Mouse (Mus musculus) lung, postnatal 0 days (tissue): ENCODE measurements at regions not wholly inside any gene's neighbourhood (a gene's known extent, or its start where the extent isn't known, plus 50 kb on each side); places are given as distances from the start of the nearest gene placed in this dataset.

Experiments
- ATAC-seq: fragments of 200-750 bp; cut with Nextera tagmentation; 2 replicates; pipeline ENCODE4 v1.8.0; 2017; ENCODE audit warnings: moderate library complexity
- DNase-seq: peaks from one replicate; pipeline ENCODE4 v3.0.0-alpha.2; 2016; ENCODE audit warnings: low spot score
- H3K27ac ChIP-seq: fragments of 300-500 bp; sonication (generic); 2 replicates; pipeline ENCODE4 v1.5.1; 2014; ENCODE audit warnings: antibody characterized with exemption, mild to moderate bottlenecking, low read length, mixed read lengths
- H3K27me3 ChIP-seq: fragments of 300-500 bp; sonication (generic); replicated peaks from 2 replicates; pipeline ENCODE4 v1.6.1; 2014; ENCODE audit warnings: low read length, mixed read lengths; ENCODE audit not compliant: insufficient read depth
- H3K36me3 ChIP-seq: fragments of 300-500 bp; sonication (generic); 2 replicates; pipeline ENCODE4 v1.6.1; 2014; ENCODE audit warnings: low read length, mixed read lengths; ENCODE audit not compliant: insufficient read depth
- H3K4me1 ChIP-seq: fragments of 300-500 bp; sonication (generic); 2 replicates; pipeline ENCODE4 v1.6.1; 2014; ENCODE audit warnings: antibody characterized with exemption, low read depth, low read length, mixed read lengths; ENCODE audit not compliant: insufficient read depth
- H3K4me2 ChIP-seq: fragments of 300-500 bp; sonication (generic); replicated peaks from 2 replicates; pipeline ENCODE4 v1.6.1; 2014; ENCODE audit warnings: low read depth, mild to moderate bottlenecking, low read length, moderate library complexity, mixed read lengths
- H3K4me3 ChIP-seq: fragments of 300-500 bp; sonication (generic); 2 replicates; pipeline ENCODE4 v1.5.1; 2014; ENCODE audit warnings: low read depth, low read length
- H3K9ac ChIP-seq: fragments of 300-500 bp; sonication (generic); replicated peaks from 2 replicates; pipeline ENCODE4 v1.6.1; 2014; ENCODE audit warnings: low read depth, mild to moderate bottlenecking
- H3K9me3 ChIP-seq: fragments of 300-500 bp; sonication (generic); 2 replicates; pipeline ENCODE4 v1.6.1; 2016; ENCODE audit warnings: low read length, mixed read lengths
- CTCF ChIP-seq: IDR thresholded peaks from 2 replicates; pipeline ENCODE4 v1.5.1; 2016; ENCODE audit warnings: antibody characterized with exemption, mild to moderate bottlenecking
- EP300 ChIP-seq: IDR thresholded peaks from 2 replicates; pipeline ENCODE4 v1.6.1; 2016; ENCODE audit warnings: antibody characterized with exemption, mild to moderate bottlenecking, control low read depth
- WGBS: fragments of 180-500 bp; shearing (Covaris S2); extraction: QIAGEN DNeasy Blood & Tissue Kit; methylation state at CpG from one replicate; pipeline ENCODE4 v1.1.7; 2014; 5-methylcytosine and 5-hydroxymethylcytosine counted together

DNA sequence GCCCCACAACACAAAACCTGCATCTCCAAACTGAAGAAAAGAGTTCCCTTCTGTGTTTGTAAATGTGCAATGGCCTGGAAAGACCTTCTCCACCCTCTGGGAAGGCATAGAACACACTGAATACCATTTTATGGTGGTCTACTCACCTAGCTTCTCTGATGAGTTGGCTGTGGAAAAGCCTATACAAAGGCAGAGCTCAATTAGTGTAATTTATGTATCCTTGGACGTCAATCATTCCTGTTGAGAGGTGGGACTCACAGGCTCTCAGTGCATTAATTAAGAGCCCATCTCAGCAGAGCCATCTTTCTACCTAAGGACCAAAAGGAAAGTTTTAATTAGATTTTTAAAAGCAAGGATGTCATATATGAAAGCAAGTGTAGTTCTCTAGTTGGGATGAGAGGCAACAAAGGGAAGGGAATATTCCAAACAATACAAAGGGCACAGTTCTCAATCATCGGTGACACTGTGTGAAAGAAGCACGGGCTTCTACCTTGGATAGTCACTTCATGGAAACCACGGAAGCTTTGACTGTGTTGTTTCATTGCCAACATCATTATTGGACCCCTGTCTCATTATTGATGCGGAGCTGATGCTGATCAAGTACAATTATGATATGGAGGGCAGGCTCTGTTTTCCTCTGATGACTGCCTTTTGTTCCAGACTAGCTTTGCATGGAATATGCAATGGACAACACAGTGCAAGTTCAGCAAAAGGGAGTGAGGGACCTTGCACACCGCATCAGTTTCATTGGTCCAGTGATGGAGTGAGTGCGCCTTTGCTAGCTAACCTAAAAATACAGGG lies 392.5 kb upstream of the Tenm3 start:
- no peak overlapping the region for H3K4me2 ChIP-seq
- no peaks in the 10 kb centered on the region for H3K4me1 ChIP-seq
- H3K4me3 ChIP-seq = no peak overlapping the region
- WGBS = 85% methylated on average over 7 of the region's 7 CpGs
- TF ChIP-seq CTCF (no peak), EP300 (no peak)
- ATAC-seq (no peak), DNase-seq (no peak)
- H3K36me3 ChIP-seq = no peaks in the 10 kb centered on the region
- no peaks in the 10 kb centered on the region for H3K27me3 ChIP-seq
- H3K27ac ChIP-seq = no peak overlapping the region
- no peak overlapping the region for H3K9ac ChIP-seq
- H3K9me3 ChIP-seq = no peaks in the 10 kb centered on the region

DNA sequence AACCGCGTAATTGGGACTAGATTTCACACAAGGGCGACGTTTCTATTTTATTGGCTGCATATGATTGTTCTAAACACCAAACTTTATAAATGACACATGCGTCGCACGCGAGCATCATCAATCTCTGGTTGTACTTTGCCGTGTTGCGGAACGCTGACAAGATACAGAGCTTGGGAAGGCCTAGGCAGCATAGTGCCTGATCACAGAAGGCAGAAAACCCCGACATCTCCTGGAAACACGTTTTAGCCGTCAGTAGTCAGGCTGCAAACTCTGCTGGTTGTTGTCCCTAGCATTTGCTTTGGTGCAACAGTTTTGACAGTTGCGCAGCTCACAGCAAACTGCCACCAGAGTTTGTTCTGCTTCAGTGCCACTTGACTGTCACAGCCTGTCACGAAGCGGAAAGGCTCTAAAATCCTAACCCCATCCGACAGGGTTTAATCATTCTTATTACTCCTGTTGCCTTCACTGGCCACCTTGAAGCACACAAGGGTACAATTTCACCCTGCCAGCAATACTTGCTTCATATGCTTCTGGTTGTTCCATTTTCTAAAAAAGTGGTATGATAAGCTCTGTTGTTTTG lies 380.2 kb upstream of the Tenm3 start:
- no peak for TF ChIP-seq EP300
- no peak for TF ChIP-seq CTCF
- no peak for ATAC-seq
- 75% methylated on average over 18 of the region's 18 CpGs for WGBS

GRCm38 (mm10) chr8:49195333-49195640 lies 351.5 kb upstream of the Tenm3 start:
- Histone ChIP-seq H3K4me2 (no peak overlapping the region), H3K27ac (no peak overlapping the region), H3K9ac (no peak overlapping the region), H3K9me3 (no peaks in the 10 kb centered on the region), H3K36me3 (no peaks in the 10 kb centered on the region), H3K4me1 (no peaks in the 10 kb centered on the region), H3K4me3 (no peak overlapping the region), H3K27me3 (no peaks in the 10 kb centered on the region)
- ATAC-seq = no peak
- 78% methylated on average over 4 of the region's 4 CpGs for WGBS
- no peak for DNase-seq
- no peak for TF ChIP-seq CTCF
- TF ChIP-seq EP300 = no peak

More for the DNA sequence above, 380.2 kb upstream of the Tenm3 start:
- H3K27me3 ChIP-seq = no peaks in the 10 kb centered on the region
- H3K4me2 ChIP-seq = no peak overlapping the region
- no peaks in the 10 kb centered on the region for H3K4me1 ChIP-seq
- no peak for DNase-seq
- no peaks in the 10 kb centered on the region for H3K36me3 ChIP-seq
- H3K4me3 ChIP-seq = no peak overlapping the region
- H3K27ac ChIP-seq = no peak overlapping the region
- H3K9ac ChIP-seq = no peak overlapping the region
- H3K9me3 ChIP-seq = no peaks in the 10 kb centered on the region

DNA sequence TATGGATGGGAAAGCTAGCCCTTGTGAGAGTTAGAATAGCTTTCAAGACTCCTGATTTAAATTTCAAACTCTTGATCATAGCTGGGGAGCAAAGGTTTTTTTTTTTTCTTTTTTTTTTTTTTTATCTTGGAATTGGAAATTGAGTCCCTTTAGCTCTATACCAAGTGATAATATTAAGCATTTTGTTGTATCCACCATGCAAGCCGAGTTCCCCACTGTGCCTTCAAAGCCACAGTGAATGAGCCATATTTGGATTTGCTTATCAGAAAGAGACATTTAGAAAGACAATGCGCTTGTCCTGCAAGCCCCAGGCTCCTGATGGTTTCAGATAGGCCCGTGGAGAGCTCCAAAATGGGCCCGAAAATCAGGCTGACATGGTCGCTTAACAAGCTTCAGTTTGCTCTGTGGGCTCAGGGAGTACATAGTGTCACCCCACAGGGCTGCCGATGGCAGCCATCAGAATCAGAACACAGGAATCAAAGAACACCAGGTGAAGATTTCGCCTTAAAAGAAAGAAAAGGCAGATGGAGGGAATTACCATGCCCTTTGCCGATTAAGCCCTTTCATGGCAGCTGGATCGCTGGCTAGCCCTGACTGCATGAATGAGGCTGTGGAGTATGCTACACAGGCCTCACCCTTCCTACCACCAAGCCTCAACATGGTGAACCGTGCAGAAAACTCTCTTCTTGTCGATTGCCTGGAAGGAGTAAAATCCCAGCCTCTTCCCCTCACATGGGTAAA lies 351.0 kb upstream of the Tenm3 start:
- H3K27me3 ChIP-seq = no peaks in the 10 kb centered on the region
- no peaks in the 10 kb centered on the region for H3K9me3 ChIP-seq
- no peak for ATAC-seq
- WGBS = 72% methylated on average over 11 of the region's 11 CpGs
- no peak for TF ChIP-seq EP300
- no peak for TF ChIP-seq CTCF
- H3K27ac ChIP-seq = no peak overlapping the region
- DNase-seq = no peak
- H3K9ac ChIP-seq = no peak overlapping the region
- no peak overlapping the region for H3K4me3 ChIP-seq
- no peak overlapping the region for H3K4me2 ChIP-seq
- H3K36me3 ChIP-seq = no peaks in the 10 kb centered on the region
- no peaks in the 10 kb centered on the region for H3K4me1 ChIP-seq

DNA sequence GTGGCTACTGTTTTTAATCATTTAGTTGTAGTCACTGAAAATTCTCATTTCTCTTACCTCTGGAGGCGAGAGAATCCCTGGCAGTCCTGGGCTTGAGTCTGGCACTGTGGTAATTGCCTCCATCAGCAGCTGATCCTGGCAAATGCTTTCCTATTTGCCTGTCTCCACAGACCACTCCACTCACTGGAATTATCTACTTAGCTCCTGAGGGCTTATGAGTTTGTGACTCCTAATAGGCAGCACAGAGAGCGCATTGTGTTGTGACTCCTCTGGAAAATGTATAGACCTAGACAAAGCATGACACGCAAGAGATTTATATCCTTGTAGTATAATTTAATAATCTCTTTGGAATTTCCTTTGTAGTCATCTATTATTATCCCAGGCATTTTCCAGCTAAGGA lies 343.1 kb upstream of the Tenm3 start:
- no peak overlapping the region for H3K4me3 ChIP-seq
- no peak overlapping the region for H3K9ac ChIP-seq
- no peaks in the 10 kb centered on the region for H3K27me3 ChIP-seq
- no peak for TF ChIP-seq CTCF
- TF ChIP-seq EP300 = no peak
- H3K27ac ChIP-seq = no peak overlapping the region
- H3K9me3 ChIP-seq = no peaks in the 10 kb centered on the region
- 80% methylated on average over 3 of the region's 3 CpGs for WGBS
- H3K4me1 ChIP-seq = no peaks in the 10 kb centered on the region
- no peaks in the 10 kb centered on the region for H3K36me3 ChIP-seq
- DNase-seq (no peak), ATAC-seq (no peak)
- no peak overlapping the region for H3K4me2 ChIP-seq

DNA sequence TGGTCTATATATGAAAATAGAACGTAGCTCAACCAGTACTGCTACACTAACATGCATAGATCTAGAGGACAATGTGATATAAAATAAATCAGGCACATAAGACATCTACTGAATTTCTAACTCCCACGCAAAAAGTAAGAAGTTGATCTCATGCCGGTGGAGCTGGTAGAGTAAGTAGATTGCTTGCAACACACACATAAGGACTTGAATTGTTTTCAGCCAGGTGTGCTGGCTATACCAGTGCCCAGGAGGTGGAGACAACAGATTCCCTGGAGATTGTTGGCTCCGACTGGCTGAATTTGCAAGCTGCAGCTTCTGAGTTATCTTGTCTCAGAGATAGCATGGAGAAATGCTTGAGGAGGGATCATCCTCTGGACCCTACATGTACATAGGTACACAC lies 331.6 kb upstream of the Tenm3 start:
- Histone ChIP-seq H3K9ac (no peak overlapping the region), H3K4me3 (no peak overlapping the region), H3K27ac (no peak overlapping the region), H3K9me3 (no peaks in the 10 kb centered on the region), H3K4me2 (no peak overlapping the region), H3K27me3 (no peaks in the 10 kb centered on the region), H3K36me3 (no peaks in the 10 kb centered on the region), H3K4me1 (no peaks in the 10 kb centered on the region)
- no peak for TF ChIP-seq EP300
- TF ChIP-seq CTCF = no peak
- DNase-seq (no peak), ATAC-seq (no peak)
- WGBS = 69% methylated on average over 4 of the region's 4 CpGs
